Mouse (Mus musculus) ES-Bruce4 (cell line): ENCODE results near the gene Dhx34.

Experiments
- CTCF ChIP-seq: IDR thresholded peaks from one replicate; pipeline ENCODE4 v1.8.1; 2011; ENCODE audit warnings: low read depth, low read length
- EP300 ChIP-seq: IDR thresholded peaks from 2 replicates; pipeline ENCODE4 v1.6.1; 2011; ENCODE audit warnings: low read depth, low read length; ENCODE audit not compliant: insufficient read depth
- POLR2A ChIP-seq: IDR thresholded peaks from one replicate; pipeline ENCODE4 v1.8.1; 2011; ENCODE audit warnings: low read length; ENCODE audit not compliant: insufficient read depth

- TF ChIP-seq CTCF: no peak
- no peak for TF ChIP-seq POLR2A
- no peak for TF ChIP-seq EP300
These were observed 28.9 kb upstream of the Dhx34 start for GRCm38 (mm10) chr7:16250687-16251086.
